Mouse (Mus musculus) NIH3T3 (cell line): ENCODE results near the gene Ak3.

ENCODE experiments used
- DNase-seq: peaks from one replicate; pipeline ENCODE4 v3.0.0-alpha.2; 2012; ENCODE audit warnings: low read depth

The Ak3 gene

GRCm38 (mm10) chr19:29047334-29048170 lies at the start of gene Ak3:
Ak3 (minus strand) TSS chr19:29047961.
- peak; percentile 83 for DNase-seq

- DNase-seq = no peak
Observed at GRCm38 (mm10) chr19:29092194-29092593, 44.4 kb upstream of the Ak3 start.

- DNase-seq = no peak
Observed at GRCm38 (mm10) chr19:29088628-29089027, 40.9 kb upstream of the Ak3 start.

GRCm38 (mm10) chr19:29074802-29075201 lies 27.0 kb upstream of the Ak3 start:
- peak; percentile 43 for DNase-seq

GRCm38 (mm10) chr19:29069195-29069594 lies 21.4 kb upstream of the Ak3 start:
- peak; percentile 37 for DNase-seq

GRCm38 (mm10) chr19:29066981-29067471 lies 19.3 kb upstream of the Ak3 start:
- DNase-seq = peak; percentile 34

GRCm38 (mm10) chr19:29064451-29065102 lies 16.8 kb upstream of the Ak3 start:
- peak; percentile 38 for DNase-seq

GRCm38 (mm10) chr19:29063577-29064363 lies 16.0 kb upstream of the Ak3 start:
- peak; percentile 95 for DNase-seq

GRCm38 (mm10) chr19:29063009-29063408 lies 15.2 kb upstream of the Ak3 start:
- no peak for DNase-seq

GRCm38 (mm10) chr19:29060299-29060698 lies 12.5 kb upstream of the Ak3 start:
- DNase-seq = no peak

GRCm38 (mm10) chr19:29059688-29060087 lies 11.9 kb upstream of the Ak3 start:
- DNase-seq = peak; percentile 47

- DNase-seq = no peak
Observed at GRCm38 (mm10) chr19:29058741-29059140, 11.0 kb upstream of the Ak3 start.

- no peak for DNase-seq
Observed at GRCm38 (mm10) chr19:29055469-29055868, 7.7 kb upstream of the Ak3 start.

- peak; percentile 80 for DNase-seq
Observed at GRCm38 (mm10) chr19:29054594-29054993, 6.8 kb upstream of the Ak3 start.

GRCm38 (mm10) chr19:29052786-29053185 lies 5.0 kb upstream of the Ak3 start:
- no peak for DNase-seq

GRCm38 (mm10) chr19:29050186-29050980 lies 2.6 kb upstream of the Ak3 start:
- DNase-seq = peak; percentile 46

- no peak for DNase-seq
Observed at GRCm38 (mm10) chr19:29049401-29050075, 1.8 kb upstream of the Ak3 start.

GRCm38 (mm10) chr19:29046961-29047333 lies 814 bp downstream of the Ak3 start:
- DNase-seq = peak; percentile 38

- DNase-seq = peak; percentile 39
Observed at GRCm38 (mm10) chr19:29045956-29046650, 1.7 kb downstream of the Ak3 start.

- DNase-seq = no peak
Observed at GRCm38 (mm10) chr19:29045369-29045768, 2.4 kb downstream of the Ak3 start.
